Mouse (Mus musculus): Measurements from ENCODE around the gene Slc7a1.

DNA sequence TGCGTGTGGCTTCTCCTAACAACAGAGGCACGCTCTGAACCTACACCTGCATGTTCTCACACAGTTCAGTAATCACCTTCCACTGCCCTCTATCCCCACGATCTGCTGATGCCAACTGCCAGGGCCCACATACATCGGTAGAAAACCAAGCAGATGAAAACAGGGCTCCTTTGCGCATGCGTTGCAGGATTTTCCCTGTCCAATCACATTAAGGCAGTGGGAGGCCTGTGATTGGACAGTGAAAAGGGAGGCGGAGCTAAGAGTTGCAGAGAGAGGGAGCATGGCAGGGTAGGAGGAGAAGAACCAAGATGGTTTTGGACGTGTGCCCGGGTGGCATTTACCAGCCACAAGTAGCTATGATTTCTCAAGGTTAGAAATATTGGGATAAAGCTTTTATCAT, 28.3 kb downstream of the Slc7a1 start:
- TF ChIP-seq CTCF (conservative IDR thresholded peaks at IDR 0.05 in 1 of 2, IDR thresholded peaks at IDR 0.05 in 1 of 2; ENCODE audit: low read depth in 2 of 2, low read length in 2 of 2) (no peak), POLR2A (IDR thresholded peaks at IDR 0.05; ENCODE audit: low read depth, low read length) (no peak), SIN3A (IDR thresholded peaks at IDR 0.05; ENCODE audit: low read length) (no peak), SMC3 (IDR thresholded peaks at IDR 0.05; ENCODE audit: low read depth, low read length) (no peak), ETS1 (conservative IDR thresholded peaks at IDR 0.05; ENCODE audit: low read depth, low read length) (no peak), ZNF384 (IDR thresholded peaks at IDR 0.05; ENCODE audit: low read depth, low read length) (no peak), EP300 (IDR thresholded peaks at IDR 0.05; ENCODE audit: low read length) (no peak), RCOR1 (conservative IDR thresholded peaks at IDR 0.05; ENCODE audit: low read depth, low read length) (no peak)
